8 mouse cellular contexts compared by ENCODE assay signal in the genomic region with DNA sequence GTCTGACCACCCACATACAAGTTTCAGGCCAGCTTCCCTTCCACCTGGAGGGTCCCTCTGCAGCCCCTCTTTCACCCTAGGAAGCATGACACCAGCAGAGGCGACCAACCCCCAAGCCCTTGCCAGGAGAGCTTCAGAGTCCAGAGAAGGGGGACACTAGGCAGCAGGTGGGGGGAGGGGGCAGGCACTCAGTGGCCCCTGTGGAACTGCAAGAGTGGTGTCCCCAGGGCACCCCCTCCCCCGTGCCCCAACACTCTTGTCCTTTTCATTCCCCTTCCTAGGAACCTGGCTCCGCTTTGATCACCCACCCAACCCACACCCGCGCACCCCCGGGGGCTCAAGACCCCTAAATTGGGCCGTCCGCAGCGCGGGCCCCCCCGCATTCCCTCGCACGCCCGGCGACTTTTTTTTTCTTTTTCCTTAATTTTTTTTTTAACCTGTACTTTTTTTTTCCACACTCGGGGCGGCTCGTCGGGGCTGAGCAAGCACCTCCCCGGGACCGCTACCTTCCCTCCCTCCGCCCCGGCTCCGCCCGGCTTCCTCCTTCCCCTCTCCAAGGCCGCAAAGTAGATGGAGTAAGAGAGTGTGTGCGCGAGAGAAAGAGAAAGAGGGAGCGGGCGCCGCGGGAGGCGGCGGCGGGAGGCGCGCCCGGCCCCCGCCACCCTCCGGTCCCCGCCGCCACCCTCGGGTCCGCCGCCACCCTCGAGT. TPM values are rescaled to one million over a fixed set of nuclear protein-coding genes. Genes with fewer than 3 reads are reported as not detected.
DNase-seq lines count a peak whose midpoint lies in the region; ATAC-seq and TF ChIP-seq lines count a peak whose summit lies in the region.

No protein-coding gene starts in this region.

- peak; percentile 20 for DNase-seq in gastrocnemius, postnatal 25 days
- no peak for DNase-seq in gastrocnemius, postnatal 36 days
- DNase-seq in ZHBTc4 (ENCODE audit: low read depth, low spot score), result peak; percentile 61
- DNase-seq in embryo, embryonic 9.5 days (ENCODE audit: extremely low spot score), result peak; percentile 17
- peak; percentile 30 for DNase-seq in limb, embryonic 14.5 days (ENCODE audit: low spot score)
- peak; percentile 91 for DNase-seq in midbrain, embryonic 11.5 days (ENCODE audit: low spot score, missing footprints)
- peak; percentile 15 for DNase-seq in thymus, postnatal 25 days

- H3K4me3 ChIP-seq in limb, embryonic 14.5 days (replicated peaks; ENCODE audit: low read length), result peak overlapping the region; percentile 83
- peak overlapping the region; percentile 78 for H3K4me3 ChIP-seq in midbrain, embryonic 11.5 days (ENCODE audit: low read depth, low read length)

- H3K27me3 ChIP-seq in limb, embryonic 14.5 days (ENCODE audit: control insufficient read depth, insufficient read depth, low read length), result peaks cover 7% of the 10 kb centered on the region
- peaks cover 7% of the 10 kb centered on the region for H3K27me3 ChIP-seq in midbrain, embryonic 11.5 days (ENCODE audit: control insufficient read depth, insufficient read depth, low read length)

- H3K9ac ChIP-seq in limb, embryonic 14.5 days (ENCODE audit: low read depth, low read length, severe bottlenecking), result peak overlapping the region; percentile 92
- H3K9ac ChIP-seq in midbrain, embryonic 11.5 days (ENCODE audit: low read length), result peak overlapping the region; percentile 83

- H3K27ac ChIP-seq in limb, embryonic 14.5 days (replicated peaks; ENCODE audit: low read depth, low read length), result peak overlapping the region; percentile 87
- H3K27ac ChIP-seq in midbrain, embryonic 11.5 days (ENCODE audit: low read depth, low read length), result peak overlapping the region; percentile 27; the same call in 1 of the 2 replicates

- H3K4me1 ChIP-seq in limb, embryonic 14.5 days (ENCODE audit: control insufficient read depth, insufficient read depth, low read length), result peaks cover 9% of the 10 kb centered on the region
- H3K4me1 ChIP-seq in midbrain, embryonic 11.5 days (ENCODE audit: control insufficient read depth, insufficient read depth, low read length), result no peaks in the 10 kb centered on the region

- peaks cover 6% of the 10 kb centered on the region; the same call in 1 of the 2 replicates for H3K9me3 ChIP-seq in limb, embryonic 14.5 days (ENCODE audit: control insufficient read depth, low read length)
- H3K9me3 ChIP-seq in midbrain, embryonic 11.5 days (ENCODE audit: control insufficient read depth, low read length), result peaks cover 2% of the 10 kb centered on the region; the same call in 1 of the 2 replicates

- intact Hi-C loops in gastrocnemius, postnatal 36 days (cut with DNase I), result no loop called here

- H3K36me3 ChIP-seq in limb, embryonic 14.5 days (ENCODE audit: control insufficient read depth, insufficient read depth, low read length), result no peaks in the 10 kb centered on the region
- no peaks in the 10 kb centered on the region for H3K36me3 ChIP-seq in midbrain, embryonic 11.5 days (ENCODE audit: control insufficient read depth, insufficient read depth, low read length)

- H3K4me2 ChIP-seq in limb, embryonic 14.5 days (replicated peaks; ENCODE audit: low read depth, low read length, severe bottlenecking), result peak overlapping the region; percentile 84
- H3K4me2 ChIP-seq in midbrain, embryonic 11.5 days, result peak overlapping the region; percentile 76

- TF ChIP-seq POLR2A in limb, embryonic 14.5 days (IDR thresholded peaks at IDR 0.05; ENCODE audit: borderline replicate concordance, extremely low read depth, insufficient read depth, insufficient read length), result 0 out of 2 replicates have a peak, but pooled peaks have one; percentile 24

- peak; percentile 77 to 81 for ATAC-seq in hematopoietic stem cell, adult 5-6 weeks (replicated peaks in 1 of 2; ENCODE audit: insufficient read depth in 1 of 2, low FRiP score in 2 of 2, low TSS enrichment in 1 of 2, low read depth in 1 of 2, poor library complexity in 2 of 2, severe bottlenecking in 2 of 2)
- ATAC-seq in limb, embryonic 14.5 days (ENCODE audit: low FRiP score, low read depth), result peak; percentile 74
- ATAC-seq in midbrain, embryonic 11.5 days (ENCODE audit: low FRiP score), result peak; percentile 63

- under 1% methylated on average over 24 of the region's 46 CpGs for WGBS in limb, embryonic 14.5 days
- 4% methylated on average over 25 of the region's 46 CpGs for WGBS in midbrain, embryonic 11.5 days

RNA-seq across cellular contexts. Expression of gene Cdyl2, which starts 0.7 kb away (rescaled TPM):
- total RNA-seq in gastrocnemius, postnatal 25 days (2021), result 1 to 10 TPM; 2.9 to 3.2 TPM
- 1 to 10 TPM; 2.1 to 2.8 TPM for total RNA-seq in gastrocnemius, postnatal 36 days (2021)
- total RNA-seq in hematopoietic stem cell, adult 5-6 weeks (2017), result 7.5 and 9.9 TPM in 2 replicates
- polyA plus RNA-seq in limb, embryonic 14.5 days (2012; rRNA removed), result 3.1 and 3.6 TPM in 2 replicates
- 8.7 and 11.0 TPM in 2 replicates for polyA plus RNA-seq in limb, embryonic 14.5 days (2014; fragmentation: Nextera tagmentation; extraction: Ambion mirVana)
- polyA plus RNA-seq in midbrain, embryonic 11.5 days (2014; fragmentation: Nextera tagmentation; extraction: Ambion mirVana), result 4.3 and 4.6 TPM in 2 replicates

Comparison
In these comparisons a context has a peak if more than half of its experiments do, and no peak if none do; other contexts are left out.
1. DNase-seq: peak in gastrocnemius, postnatal 25 days (single experiment), ZHBTc4 (single experiment), embryo, embryonic 9.5 days (single experiment), limb, embryonic 14.5 days (single experiment), midbrain, embryonic 11.5 days (single experiment) and thymus, postnatal 25 days (single experiment); none in gastrocnemius, postnatal 36 days (0 of 2).
2. Peak in every context shown above with its lines, with median percentiles within 50 percentile points of each other: ATAC-seq.